Mouse (Mus musculus) forebrain, embryonic 13.5 days (tissue): Measurements from ENCODE around the gene Gm10518. TPM values are rescaled to one million over a fixed set of nuclear protein-coding genes. Genes with fewer than 3 reads are reported as not detected.

ENCODE experiments used
- ATAC-seq: fragments of 200-750 bp; cut with Nextera tagmentation; 2 replicates; pipeline ENCODE4 v1.8.0; 2017
- H3K27ac ChIP-seq: fragments of 300-500 bp; sonication (generic); 2 replicates; pipeline ENCODE4 v1.5.1; 2015; ENCODE audit warnings: inconsistent platforms, mild to moderate bottlenecking, moderate library complexity
- H3K27me3 ChIP-seq: fragments of 300-500 bp; sonication (generic); 2 replicates; pipeline ENCODE4 v1.6.1; 2015; ENCODE audit warnings: mild to moderate bottlenecking, inconsistent platforms
- H3K36me3 ChIP-seq: fragments of 300-500 bp; sonication (generic); 2 replicates; pipeline ENCODE4 v1.6.1; 2015; ENCODE audit warnings: mild to moderate bottlenecking, inconsistent platforms; ENCODE audit not compliant: poor library complexity, severe bottlenecking
- H3K4me1 ChIP-seq: fragments of 300-500 bp; sonication (generic); 2 replicates; pipeline ENCODE4 v1.6.1; 2015; ENCODE audit warnings: inconsistent platforms
- H3K4me2 ChIP-seq: fragments of 300-500 bp; sonication (generic); 2 replicates; pipeline ENCODE4 v1.6.1; 2015; ENCODE audit warnings: inconsistent platforms, mild to moderate bottlenecking, moderate library complexity
- H3K4me3 ChIP-seq: fragments of 300-500 bp; sonication (generic); 2 replicates; pipeline ENCODE4 v1.5.1; 2015; ENCODE audit warnings: mild to moderate bottlenecking, inconsistent platforms
- H3K9ac ChIP-seq: fragments of 300-500 bp; sonication (generic); 2 replicates; pipeline ENCODE4 v1.6.1; 2015; ENCODE audit warnings: mild to moderate bottlenecking, inconsistent platforms
- H3K9me3 ChIP-seq: fragments of 300-500 bp; sonication (generic); replicated peaks from 2 replicates; pipeline ENCODE4 v1.6.1; 2016; ENCODE audit warnings: inconsistent platforms
- WGBS: fragments of 180-500 bp; shearing (Covaris S2); methylation state at CpG from one replicate; pipeline ENCODE4 v1.1.7; 2015; 5-methylcytosine and 5-hydroxymethylcytosine counted together
- polyA plus RNA-seq: library from polyadenylated mRNA; unstranded; fragments of >200 nt; fragmentation: Nextera tagmentation; extraction: Ambion mirVana; gene quantifications from 2 replicates; pipeline ENCODE4 v1.2.1, GENCODE M21; 2015

Gm10518 gene
- polyA plus RNA-seq, 1 experiment from 2014 or later, result not detected

DNA sequence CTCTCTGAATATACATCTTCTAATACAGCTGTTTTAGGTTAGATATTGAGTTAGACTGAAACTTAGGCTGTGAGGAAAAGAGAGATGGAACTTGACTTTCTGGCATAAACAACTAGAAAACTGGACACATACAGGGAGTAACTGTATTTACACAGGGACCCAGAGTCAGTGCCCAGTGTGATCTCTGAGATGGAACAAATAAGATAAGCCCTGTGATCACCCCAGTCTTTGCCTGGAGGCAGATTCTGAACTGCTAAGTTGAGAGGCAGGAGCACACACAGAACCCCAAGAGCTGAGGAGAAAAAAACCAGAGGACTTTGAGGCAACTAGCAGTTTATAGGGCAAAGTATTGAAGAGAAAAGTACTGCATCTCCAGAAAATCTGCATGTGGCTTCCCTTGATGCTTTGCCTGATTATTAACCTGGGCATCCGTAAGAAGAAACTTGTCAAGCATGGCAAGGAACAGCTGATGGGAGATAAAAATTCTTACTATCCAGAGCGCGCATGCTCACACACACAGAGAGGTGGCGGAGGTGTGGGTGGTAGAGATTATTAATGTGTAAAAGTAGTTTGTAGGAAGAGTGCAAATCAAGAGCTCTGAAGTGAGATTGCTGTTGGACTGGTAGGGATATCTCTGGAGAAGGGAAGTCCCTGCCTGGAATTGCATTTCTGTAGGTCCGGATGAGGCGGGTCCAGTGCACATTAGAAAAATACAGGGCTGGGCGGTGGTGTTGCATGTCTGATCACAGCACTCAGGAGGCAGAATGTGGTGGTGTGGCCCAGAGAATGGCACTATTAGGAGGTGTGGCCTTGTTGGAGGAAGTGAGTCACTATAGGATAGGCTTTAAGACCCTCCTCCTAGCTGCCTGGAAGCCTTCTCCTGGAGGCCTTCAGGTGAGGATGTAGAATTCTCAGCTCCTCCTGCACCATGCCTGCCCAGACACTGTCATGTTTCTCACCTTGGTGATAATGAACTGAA is 33.5 kb downstream of the Gm10518 start:
- no peaks in the 10 kb centered on the region for H3K36me3 ChIP-seq
- H3K9ac ChIP-seq, result no peak overlapping the region
- no peaks in the 10 kb centered on the region for H3K27me3 ChIP-seq
- ATAC-seq, result no peak
- no peaks in the 10 kb centered on the region for H3K4me1 ChIP-seq
- H3K4me2 ChIP-seq, result no peak overlapping the region
- WGBS, result 91% methylated on average over 7 of the region's 7 CpGs
- no peaks in the 10 kb centered on the region for H3K9me3 ChIP-seq
- H3K27ac ChIP-seq, result no peak overlapping the region
- H3K4me3 ChIP-seq, result no peak overlapping the region

DNA sequence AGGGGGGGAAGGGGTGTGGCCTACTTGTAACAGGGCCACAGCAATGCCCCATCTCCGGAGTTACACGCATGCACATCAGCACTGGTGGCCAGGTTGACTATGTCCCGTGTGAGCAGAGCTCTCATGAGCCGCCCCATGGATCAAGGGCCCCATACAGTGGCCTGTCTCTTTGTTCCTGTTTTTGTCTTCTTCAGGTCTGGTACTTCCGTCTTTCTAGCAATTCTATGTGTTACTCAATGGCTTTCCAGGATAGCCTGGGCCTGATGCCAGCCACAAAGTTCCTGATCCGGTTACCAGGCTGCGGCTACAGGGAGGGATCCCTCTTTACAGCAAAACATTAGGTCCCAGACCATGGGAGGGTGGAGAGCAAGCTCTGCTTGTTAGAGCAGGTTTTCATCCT is 39.4 kb downstream of the Gm10518 start:
- Histone ChIP-seq H3K4me1 (no peaks in the 10 kb centered on the region), H3K9ac (no peak overlapping the region), H3K4me3 (no peak overlapping the region), H3K27ac (no peak overlapping the region), H3K9me3 (no peaks in the 10 kb centered on the region), H3K4me2 (no peak overlapping the region), H3K27me3 (no peaks in the 10 kb centered on the region), H3K36me3 (no peaks in the 10 kb centered on the region)
- WGBS, result 72% methylated on average over 7 of the region's 7 CpGs
- no peak for ATAC-seq

- 23% methylated on average over 3 of the region's 3 CpGs for WGBS
These were observed 40.8 kb downstream of the Gm10518 start for GRCm38 (mm10) chr1:179843981-179844380.

DNA sequence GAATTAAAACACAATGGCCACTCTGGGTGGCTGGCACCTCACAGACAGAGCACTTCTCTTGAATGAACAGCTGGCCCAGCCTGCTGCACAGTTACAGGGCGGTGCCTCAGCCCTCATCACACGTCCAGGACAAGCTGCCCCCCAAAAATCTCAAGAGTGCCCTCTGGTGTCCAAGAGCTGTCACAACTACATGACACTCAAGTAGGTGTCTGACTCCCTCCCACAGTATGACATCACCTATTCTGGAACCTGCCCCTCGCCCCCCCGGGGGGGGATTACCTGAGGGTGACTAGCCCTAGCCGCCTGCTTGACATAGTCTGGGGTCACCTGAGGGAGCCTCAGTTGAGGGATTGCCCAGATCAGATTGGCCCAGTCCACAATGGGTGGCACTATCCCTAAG is 41.7 kb downstream of the Gm10518 start:
- 0 out of 2 replicates have a peak, but pooled peaks cover 5% of the 10 kb centered on the region for H3K4me1 ChIP-seq
- no peaks in the 10 kb centered on the region for H3K36me3 ChIP-seq
- WGBS, result 5% methylated on average over 5 of the region's 5 CpGs
- H3K9me3 ChIP-seq, result no peaks in the 10 kb centered on the region
- no peak overlapping the region for H3K9ac ChIP-seq
- no peak overlapping the region for H3K4me3 ChIP-seq
- ATAC-seq, result peak; percentile 63
- no peak overlapping the region for H3K27ac ChIP-seq
- H3K4me2 ChIP-seq, result no peak overlapping the region
- no peaks in the 10 kb centered on the region for H3K27me3 ChIP-seq

More at GRCm38 (mm10) chr1:179843981-179844380, 40.8 kb downstream of the Gm10518 start:
- Histone ChIP-seq H3K4me1 (0 out of 2 replicates have a peak, but pooled peaks cover 5% of the 10 kb centered on the region), H3K36me3 (no peaks in the 10 kb centered on the region), H3K9me3 (no peaks in the 10 kb centered on the region), H3K27ac (no peak overlapping the region), H3K27me3 (no peaks in the 10 kb centered on the region), H3K4me2 (no peak overlapping the region), H3K4me3 (no peak overlapping the region), H3K9ac (no peak overlapping the region)
- ATAC-seq, result no peak

DNA sequence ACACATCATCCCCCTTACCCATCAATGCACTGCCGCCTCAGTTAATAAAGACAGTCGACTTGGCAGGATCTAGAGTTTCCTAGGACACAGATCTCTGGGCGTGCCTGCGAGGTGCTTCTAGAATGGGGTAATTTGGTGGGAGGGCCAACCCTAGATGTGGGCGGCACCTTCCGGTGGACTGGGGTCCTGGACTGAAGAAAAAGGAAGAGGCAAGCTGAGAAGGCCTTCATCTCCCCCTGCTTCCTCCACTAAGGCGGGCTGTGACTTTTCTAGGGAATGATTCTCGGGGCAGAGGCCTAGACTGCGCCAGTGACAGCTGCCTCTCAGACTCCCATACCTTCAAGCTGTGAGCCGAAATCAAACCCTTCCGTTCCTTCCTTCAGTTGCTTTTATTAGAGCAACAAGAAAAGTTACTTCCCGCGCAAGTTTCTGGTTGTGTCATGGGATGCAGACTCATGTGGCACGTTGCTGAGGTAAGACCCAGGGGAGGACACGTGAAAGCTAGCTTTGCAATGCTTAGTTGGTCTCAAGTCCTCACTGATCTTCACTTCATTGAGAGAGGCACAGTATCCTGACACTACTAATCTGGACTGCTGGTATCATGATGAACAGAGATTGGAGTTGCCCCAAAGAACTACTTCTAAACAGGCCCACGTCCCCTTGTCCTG is 42.8 kb downstream of the Gm10518 start:
- Histone ChIP-seq H3K27ac (no peak overlapping the region), H3K4me3 (no peak overlapping the region), H3K4me2 (no peak overlapping the region), H3K36me3 (no peaks in the 10 kb centered on the region), H3K9me3 (no peaks in the 10 kb centered on the region), H3K9ac (no peak overlapping the region), H3K4me1 (0 out of 2 replicates have a peak, but pooled peaks cover 5% of the 10 kb centered on the region), H3K27me3 (no peaks in the 10 kb centered on the region)
- ATAC-seq, result no peak
- WGBS, result 83% methylated on average over 16 of the region's 16 CpGs

DNA sequence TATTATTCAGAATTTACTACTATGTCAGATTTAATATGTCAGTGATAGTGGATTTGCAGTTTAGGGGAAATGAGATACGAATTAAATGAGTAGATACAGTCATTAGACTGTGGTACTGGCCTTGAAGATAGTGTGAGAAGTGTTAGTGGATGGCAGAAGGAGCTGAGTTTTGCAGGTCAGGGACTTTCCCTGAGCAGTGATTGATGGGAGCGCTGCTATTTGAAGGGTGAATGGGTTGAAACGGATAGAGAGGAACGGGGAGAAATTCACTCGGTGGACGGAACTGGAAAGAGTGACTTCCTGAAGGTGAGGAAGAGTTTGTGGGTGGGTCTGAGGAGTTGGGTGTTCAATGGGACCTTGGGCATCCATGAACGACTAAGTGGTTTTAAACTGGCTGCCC is 44.0 kb downstream of the Gm10518 start:
- no peaks in the 10 kb centered on the region for H3K9me3 ChIP-seq
- H3K27ac ChIP-seq, result no peak overlapping the region
- no peak overlapping the region for H3K4me3 ChIP-seq
- no peak overlapping the region for H3K9ac ChIP-seq
- H3K27me3 ChIP-seq, result no peaks in the 10 kb centered on the region
- no peaks in the 10 kb centered on the region for H3K36me3 ChIP-seq
- no peak for ATAC-seq
- no peak overlapping the region for H3K4me2 ChIP-seq
- H3K4me1 ChIP-seq, result 0 out of 2 replicates have a peak, but pooled peaks cover 5% of the 10 kb centered on the region
- WGBS, result 57% methylated on average over 7 of the region's 7 CpGs

GRCm38 (mm10) chr1:179847759-179848389 is 44.7 kb downstream of the Gm10518 start:
- ATAC-seq, result peak; percentile 84

DNA sequence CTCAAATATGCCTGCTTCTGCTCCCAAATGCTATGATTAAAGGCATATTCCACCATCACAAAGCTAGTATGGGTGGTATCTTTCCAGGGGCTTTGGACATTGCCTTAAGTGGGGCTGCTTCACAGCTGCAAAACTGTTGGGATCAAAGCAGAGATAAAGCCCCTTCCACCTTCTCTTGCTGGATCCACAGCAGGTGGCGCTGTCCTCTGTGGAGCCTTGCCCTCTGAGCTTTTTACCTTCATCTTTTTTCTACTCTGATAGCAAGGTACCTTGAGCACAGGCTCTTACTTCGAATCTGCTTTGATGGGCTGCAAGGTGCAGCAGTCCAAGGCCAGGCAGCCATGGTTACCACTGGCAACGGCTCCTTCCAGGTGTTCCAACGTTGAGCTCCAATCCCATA is 50.2 kb downstream of the Gm10518 start:
- H3K9ac ChIP-seq, result no peak overlapping the region
- H3K4me1 ChIP-seq, result no peaks in the 10 kb centered on the region
- 51% methylated on average over 4 of the region's 4 CpGs for WGBS
- H3K4me2 ChIP-seq, result no peak overlapping the region
- no peak overlapping the region for H3K4me3 ChIP-seq
- ATAC-seq, result no peak
- H3K36me3 ChIP-seq, result no peaks in the 10 kb centered on the region
- H3K9me3 ChIP-seq, result no peaks in the 10 kb centered on the region
- no peaks in the 10 kb centered on the region for H3K27me3 ChIP-seq
- no peak overlapping the region for H3K27ac ChIP-seq

More at GRCm38 (mm10) chr1:179847759-179848389, 44.7 kb downstream of the Gm10518 start:
- Histone ChIP-seq H3K36me3 (no peaks in the 10 kb centered on the region), H3K4me1 (0 out of 2 replicates have a peak, but pooled peaks cover 5% of the 10 kb centered on the region), H3K27ac (no peak overlapping the region), H3K4me3 (peak overlapping the region; percentile 43), H3K9ac (peak overlapping the region; percentile 67), H3K9me3 (no peaks in the 10 kb centered on the region), H3K27me3 (no peaks in the 10 kb centered on the region), H3K4me2 (peak overlapping the region; percentile 70)
- WGBS, result 2% methylated on average over 20 of the region's 20 CpGs

Other genes starting within 250 kb of the Gm10518 start
- 87.5 and 91.5 TPM in 2 replicates for gene Sccpdh, start 135.2 kb upstream of the Gm10518 start, polyA plus RNA-seq
- gene Kif28, start 58.1 kb upstream of the Gm10518 start, polyA plus RNA-seq, result not detected in 2 replicates
- gene Ahctf1, start 304 bp downstream of the Gm10518 start, polyA plus RNA-seq, result 24.0 TPM in 2 replicates
- gene Cdc42bpa, start 157.1 kb downstream of the Gm10518 start, polyA plus RNA-seq, result 22.0 and 23.9 TPM in 2 replicates